Comparison of ENCODE assay signal across 17 mouse cellular contexts in the genomic region with DNA sequence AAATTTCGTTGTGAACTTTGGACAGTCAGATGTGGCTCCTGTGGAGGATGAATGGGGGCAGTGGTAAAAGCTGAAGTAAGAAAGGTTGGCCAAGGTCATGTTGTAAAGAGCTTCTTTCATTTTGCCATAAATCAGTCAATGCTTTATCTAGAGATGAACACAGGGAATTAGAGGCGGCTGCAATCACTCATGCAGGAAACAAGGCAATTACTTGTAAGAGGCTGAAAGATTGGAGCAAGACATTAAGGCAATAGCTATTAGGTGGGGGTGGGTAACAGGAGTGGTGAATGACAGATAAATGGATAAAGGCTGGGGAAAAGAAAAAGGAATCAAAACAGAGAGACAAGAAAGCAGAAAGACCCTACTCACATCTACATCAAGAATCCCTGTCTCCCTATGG. TPM values are rescaled to one million over a fixed set of nuclear protein-coding genes. Genes with fewer than 3 reads are reported as not detected.
"Had no signal": no experiment of that assay in that cellular context is flagged by ENCODE, and none has a peak within 500 bp of the region (broad histone marks: within the 10 kb centered on the region; RNA-seq: fewer than 3 reads in every experiment).

No protein-coding gene starts in this region.

- H3K4me2 ChIP-seq: liver, embryonic 11.5 days; liver, embryonic 15.5 days; neural tube, embryonic 12.5 days; stomach, embryonic 15.5 days had no signal

- H3K27me3 ChIP-seq: liver, embryonic 15.5 days; neural tube, embryonic 12.5 days; stomach, embryonic 15.5 days had no signal

- H3K36me3 ChIP-seq: limb, embryonic 10.5 days; liver, embryonic 15.5 days; midbrain, embryonic 10.5 days; neural tube, embryonic 12.5 days; stomach, embryonic 15.5 days had no signal

- H3K4me3 ChIP-seq: left cerebral cortex, adult 2 months; limb, embryonic 10.5 days; liver, embryonic 15.5 days; midbrain, embryonic 10.5 days; myocyte; neural tube, embryonic 12.5 days; stomach, embryonic 15.5 days had no signal

- H3K9me3 ChIP-seq: limb, embryonic 10.5 days; liver, embryonic 15.5 days; midbrain, embryonic 10.5 days; neural tube, embryonic 12.5 days; stomach, embryonic 15.5 days had no signal

- H3K9ac ChIP-seq: liver, embryonic 15.5 days; neural tube, embryonic 12.5 days; stomach, embryonic 15.5 days had no signal

- ATAC-seq: lung, postnatal 0 days had no signal

- DNase-seq: kidney, adult 2 months; kidney, postnatal 10 days; lung, adult 2 months; lung, postnatal 36 days; midbrain, embryonic 14.5 days; thymus, adult 2 months; thymus, postnatal 25 days had no signal

- H3K4me1 ChIP-seq: liver, embryonic 15.5 days; neural tube, embryonic 12.5 days had no signal

- H3K27ac ChIP-seq: left cerebral cortex, adult 2 months; limb, embryonic 10.5 days; liver, embryonic 15.5 days; midbrain, embryonic 10.5 days; neural tube, embryonic 12.5 days; stomach, embryonic 15.5 days had no signal

RNA-seq across cellular contexts. Expression of a gene that starts 3.5 kb away (rescaled TPM):
- total RNA-seq: megakaryocyte progenitor cell, adult 5-6 weeks had no signal
- polyA plus RNA-seq: myocyte had no signal
